In genomic region chr7:66434453-66434935, GRCm38 (mm10) we compare ENCODE assay signal across 8 mouse cellular contexts. TPM values are rescaled to one million over a fixed set of nuclear protein-coding genes. Genes with fewer than 3 reads are reported as not detected.
A peak's percentile ranks its signal among the peaks of the same experiment; 100 is the strongest.
DNase-seq lines count a peak whose midpoint lies in the region; ATAC-seq and TF ChIP-seq lines count a peak whose summit lies in the region.
"Had no signal": no experiment of that assay in that cellular context is flagged by ENCODE, and none has a peak within 500 bp of the region (broad histone marks: within the 10 kb centered on the region; RNA-seq: fewer than 3 reads in every experiment).

No protein-coding gene starts in this region.

- no peak for TF ChIP-seq POLR2A in CH12.LX (IDR thresholded peaks at IDR 0.05; ENCODE audit: low read depth, low read length)

- peak; percentile 78 for ATAC-seq in common myeloid progenitor, adult 5-6 weeks (replicated peaks; ENCODE audit: low read depth, poor library complexity, severe bottlenecking)
- peak; percentile 46; the same call in 1 of the 2 replicates for ATAC-seq in lung, embryonic 16.5 days (ENCODE audit: low read depth)

- peak; percentile 81 to 99 for TF ChIP-seq CTCF in CH12.LX (conservative IDR thresholded peaks at IDR 0.05 in 1 of 2, IDR thresholded peaks at IDR 0.05 in 1 of 2; ENCODE audit: low read depth in 2 of 2, low read length in 2 of 2)

- H3K4me2 ChIP-seq in CH12.LX (ENCODE audit: insufficient read depth, low read depth, poor library complexity, severe bottlenecking) = no peak overlapping the region
- H3K4me2 ChIP-seq in lung, embryonic 16.5 days (ENCODE audit: low read depth, low read length) = no peak overlapping the region

- H3K79me2 ChIP-seq in CH12.LX (replicated peaks; ENCODE audit: control insufficient read depth, extremely low read depth, insufficient read depth, poor library complexity, severe bottlenecking) = no peaks in the 10 kb centered on the region

- 29% methylated on average over 10 of the region's 10 CpGs for WGBS in lung, embryonic 16.5 days

- dilution Hi-C loops in CH12.LX (cut with MboI; ENCODE audit: extremely low pct_ligation_motif_present, extremely low pct_unique_long_range_greater_than_20kb, low sequenced_read_pairs) = no loop called here

- H3K9me3 ChIP-seq in CH12.LX (replicated peaks; ENCODE audit: low read length) = no peaks in the 10 kb centered on the region
- no peaks in the 10 kb centered on the region for H3K9me3 ChIP-seq in lung, embryonic 16.5 days (ENCODE audit: control insufficient read depth, low read length)

- no peak overlapping the region for H3K9ac ChIP-seq in CH12.LX (ENCODE audit: insufficient read depth, low read depth)
- H3K9ac ChIP-seq in lung, embryonic 16.5 days (ENCODE audit: low read length) = no peak overlapping the region

- no peak for TF ChIP-seq EP300 in CH12.LX (IDR thresholded peaks at IDR 0.05; ENCODE audit: low read length)

- TF ChIP-seq RAD21 in CH12.LX (IDR thresholded peaks at IDR 0.05; ENCODE audit: low read depth, low read length) = peak; percentile 55

- no peak overlapping the region for H3K4me3 ChIP-seq in CH12.LX (replicated peaks in 1 of 3; ENCODE audit: low read depth in 2 of 3, low read length in 2 of 3, poor library complexity in 1 of 3)
- H3K4me3 ChIP-seq in lung, embryonic 16.5 days (ENCODE audit: low read length) = no peak overlapping the region

- no peaks in the 10 kb centered on the region for H3K4me1 ChIP-seq in CH12.LX (ENCODE audit: control insufficient read depth in 1 of 2, insufficient read depth in 2 of 2)
- peaks cover 8% of the 10 kb centered on the region for H3K4me1 ChIP-seq in lung, embryonic 16.5 days (replicated peaks; ENCODE audit: control insufficient read depth, insufficient read depth, low read length)

- in situ Hi-C loops in CH12.LX (cut with MboI; ENCODE audit: low pct_ligation_motif_present, low pct_unique_long_range_greater_than_20kb, low sequenced_read_pairs) = loop anchor here (25.0 kb wide), 1 partner anchor 1203 kb away; the partner anchor contains the start of genes Lrrc28 and Ttc23

- no peak overlapping the region for H3K27ac ChIP-seq in CH12.LX (ENCODE audit: insufficient read depth, low read depth)
- no peak overlapping the region for H3K27ac ChIP-seq in lung, embryonic 16.5 days (ENCODE audit: low read length)

- H3K36me3 ChIP-seq in CH12.LX (replicated peaks in 1 of 2; ENCODE audit: control insufficient read depth in 1 of 2, insufficient read depth in 1 of 2, low read length in 1 of 2) = no peaks in the 10 kb centered on the region
- H3K36me3 ChIP-seq in lung, embryonic 16.5 days (ENCODE audit: control insufficient read depth, insufficient read depth, low read length) = no peaks in the 10 kb centered on the region

- peaks cover 36% of the 10 kb centered on the region for H3K27me3 ChIP-seq in CH12.LX (replicated peaks)
- peaks cover 2% of the 10 kb centered on the region for H3K27me3 ChIP-seq in lung, embryonic 16.5 days (ENCODE audit: control insufficient read depth, insufficient read depth, low read depth, low read length)

- peak; percentile 39 for DNase-seq in CH12.LX (ENCODE audit: extremely low read depth)
- peak; percentile 8 for DNase-seq in T-cell, adult 2 months (ENCODE audit: low spot score)
- peak; percentile 50 to 64 for DNase-seq in gastrocnemius, postnatal 4 days (ENCODE audit: low spot score in 2 of 2)
- peak; percentile 86 to 87 for DNase-seq in kidney, postnatal 4 days
- DNase-seq in retina, postnatal 7 days (ENCODE audit: low read depth, low spot score) = peak; percentile 42

TF ChIP-seq in CH12.LX, 34 proteins besides CTCF, POLR2A, EP300 and RAD21:
- TF ChIP-seq TCF12 (IDR thresholded peaks at IDR 0.05; ENCODE audit: low read depth, low read length) (no peak), SMC3 (IDR thresholded peaks at IDR 0.05; ENCODE audit: low read depth, low read length) (peak; percentile 87)

RNA-seq across cellular contexts. Expression of gene Aldh1a3, which starts 7.2 kb away (rescaled TPM):
- total RNA-seq in CH12.LX (2012; rRNA removed) (1.0 and 6.2 TPM in 2 replicates), CH12.LX (2014; rRNA removed) (0.35 TPM in 1 of 2 replicates, not detected in the other)
- polyA plus RNA-seq in CH12.LX (2012; ENCODE audit: insufficient read length, low read depth) = 3.2 and 4.6 TPM in 2 replicates
- 0.46 TPM in 1 of 2 replicates, not detected in the other for total RNA-seq in common myeloid progenitor, adult 5-6 weeks (2017)
- 10 to 100 TPM; 14.4 to 18.2 TPM for total RNA-seq in gastrocnemius, postnatal 4 days (2021)
- 1.5 and 1.7 TPM in 2 replicates for polyA plus RNA-seq in lung, embryonic 16.5 days (2015; fragmentation: Nextera tagmentation; extraction: Ambion mirVana)
- total RNA-seq: hematopoietic stem cell, adult 5-6 weeks had no signal

RNA-seq across cellular contexts. Expression of gene Lrrk1, which starts 46.3 kb away (rescaled TPM):
- 13.6 and 15.1 TPM in 2 replicates for total RNA-seq in CH12.LX (2012; rRNA removed)
- 5.0 and 5.9 TPM in 2 replicates for total RNA-seq in CH12.LX (2014; rRNA removed)
- 14.5 and 16.9 TPM in 2 replicates for polyA plus RNA-seq in CH12.LX (2012; ENCODE audit: insufficient read length, low read depth)
- total RNA-seq in common myeloid progenitor, adult 5-6 weeks (2017) = 16.6 and 16.8 TPM in 2 replicates
- 10 to 100 TPM; 13.7 to 14.4 TPM for total RNA-seq in gastrocnemius, postnatal 4 days (2021)
- 29.3 and 30.5 TPM in 2 replicates for polyA plus RNA-seq in lung, embryonic 16.5 days (2015; fragmentation: Nextera tagmentation; extraction: Ambion mirVana)

Comparison
In these comparisons a context has a peak if more than half of its experiments do, and no peak if none do; other contexts are left out.
1. DNase-seq: peak in every context shown above with its lines; median percentile 86 in kidney, postnatal 4 days; 57 in gastrocnemius, postnatal 4 days; 42 in retina, postnatal 7 days; 39 in CH12.LX; 8 in T-cell, adult 2 months.